Mouse (Mus musculus) gastrocnemius, adult 8-10 months (tissue): ENCODE results near the gene Osbp2. TPM values are rescaled to one million over a fixed set of nuclear protein-coding genes. Genes with fewer than 3 reads are reported as not detected.

Experiments
- DNase-seq, 2 experiments: peaks; one replicate each; pipeline ENCODE4 v3.0.0; 2022; ENCODE audit warnings: low spot score in 2 of 2
- total RNA-seq, 4 experiments: library from RNA; stranded (reverse); gene quantifications; 2 replicates each; pipeline ENCODE4 v1.2.4; 2022

The Osbp2 gene
- total RNA-seq, 4 experiments from 2014 or later = 0.75 to 1.6 (median 1.0) TPM

- DNase-seq = no peak
These were observed 39.6 kb downstream of the Osbp2 start for GRCm38 (mm10) chr11:3824138-3824537.

GRCm38 (mm10) chr11:3823378-3823777 is 40.3 kb downstream of the Osbp2 start:
- DNase-seq = no peak

- DNase-seq = no peak
These were observed 45.5 kb downstream of the Osbp2 start for GRCm38 (mm10) chr11:3817986-3818758.

DNA sequence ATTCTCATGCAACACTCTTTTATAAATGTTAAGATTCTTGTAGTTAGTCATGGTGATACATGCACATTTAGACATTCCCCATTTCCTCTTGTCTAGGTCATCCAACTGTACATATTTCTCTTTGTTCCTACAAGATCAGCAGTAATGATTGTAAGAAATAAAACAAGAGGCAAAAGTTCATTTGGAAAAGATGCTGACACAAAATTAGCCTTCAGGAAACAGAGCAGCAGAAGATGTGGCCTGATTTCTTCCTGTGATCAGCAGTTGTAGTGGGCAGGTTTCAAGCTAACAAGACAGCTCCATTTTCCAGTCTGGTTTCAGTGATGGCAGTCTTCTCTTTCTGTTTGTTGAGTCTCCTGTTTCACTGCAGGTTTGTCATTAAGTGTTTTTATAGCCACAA is 47.8 kb downstream of the Osbp2 start:
- DNase-seq = no peak

DNA sequence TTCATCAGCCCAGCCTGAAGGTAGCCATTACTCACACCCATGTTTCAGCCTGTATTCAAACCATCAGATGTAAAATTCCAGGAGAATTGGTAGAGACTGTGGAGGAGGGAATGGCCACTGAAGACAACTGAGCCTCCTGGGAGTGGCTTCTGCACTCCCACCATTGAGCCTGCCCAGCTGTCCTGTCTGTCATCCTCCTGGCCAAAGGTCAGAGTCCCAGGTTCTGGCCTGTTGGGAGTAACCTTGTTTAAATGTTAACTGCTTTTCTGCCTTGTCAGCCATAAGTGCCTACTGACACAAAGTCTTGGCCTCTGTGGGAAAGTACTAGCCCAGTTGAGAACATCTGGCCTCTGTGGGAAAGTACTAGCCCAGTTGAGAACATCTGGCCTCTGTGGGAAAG is 50.4 kb downstream of the Osbp2 start:
- DNase-seq = no peak

GRCm38 (mm10) chr11:3808162-3808561 is 55.5 kb downstream of the Osbp2 start:
- no peak for DNase-seq

DNA sequence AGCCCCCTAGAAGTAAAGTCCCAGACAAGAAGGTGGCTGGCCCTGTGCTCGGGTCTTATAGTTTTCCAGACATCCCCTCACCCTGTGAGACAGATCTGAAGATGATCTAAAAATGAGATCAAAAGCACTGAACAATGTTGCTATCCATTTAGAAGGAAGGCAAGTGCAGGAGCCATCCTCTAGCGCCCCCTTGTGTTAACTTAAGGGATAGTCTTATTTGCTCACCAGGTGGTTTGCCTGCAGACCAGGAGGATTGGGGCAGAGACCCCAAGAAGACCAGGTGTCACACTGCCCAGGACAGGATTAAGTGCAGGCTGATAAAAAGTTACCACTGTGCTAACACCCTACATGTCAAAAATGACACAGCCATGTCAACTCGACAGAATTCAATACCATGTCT is 58.3 kb downstream of the Osbp2 start:
- no peak for DNase-seq

DNA sequence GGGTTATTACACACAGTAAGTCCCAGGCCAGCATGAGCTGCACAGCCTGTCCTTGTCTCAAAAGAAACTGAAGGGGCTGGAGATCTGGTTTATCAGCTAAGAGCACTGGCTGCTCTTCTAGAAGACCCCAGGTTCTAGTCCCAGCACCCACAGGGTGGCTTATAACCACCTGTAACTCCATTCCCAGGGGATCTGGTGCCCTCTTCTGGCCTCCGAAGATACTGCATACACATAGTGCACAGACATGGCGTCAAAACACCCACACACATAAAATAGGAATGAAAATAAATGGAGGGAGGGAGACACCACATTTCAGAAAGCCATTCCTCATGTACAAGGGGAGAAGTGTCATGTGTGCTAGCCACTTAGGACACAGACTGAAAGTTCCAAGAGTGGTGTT is 59.1 kb downstream of the Osbp2 start:
- no peak for DNase-seq

DNA sequence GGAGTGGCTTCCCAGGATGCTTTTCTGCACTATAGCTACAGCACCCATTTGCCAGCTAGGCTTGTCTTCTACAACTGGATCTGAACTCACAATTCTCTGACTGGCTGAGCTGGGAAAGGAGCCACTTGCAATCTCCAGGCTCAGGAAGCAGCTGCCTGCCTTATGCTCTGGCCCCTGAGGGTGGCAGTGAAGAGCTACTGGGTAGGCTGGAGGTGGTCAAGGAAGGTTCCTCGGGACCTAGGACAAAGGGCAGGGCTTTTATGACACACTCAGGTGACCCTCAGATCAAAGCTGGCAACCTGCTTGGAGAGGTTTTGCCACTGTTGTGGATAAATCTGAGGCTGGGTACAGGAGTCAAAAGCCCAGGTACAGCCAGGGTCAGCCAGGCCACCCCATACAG is 61.6 kb downstream of the Osbp2 start:
- no peak for DNase-seq

DNA sequence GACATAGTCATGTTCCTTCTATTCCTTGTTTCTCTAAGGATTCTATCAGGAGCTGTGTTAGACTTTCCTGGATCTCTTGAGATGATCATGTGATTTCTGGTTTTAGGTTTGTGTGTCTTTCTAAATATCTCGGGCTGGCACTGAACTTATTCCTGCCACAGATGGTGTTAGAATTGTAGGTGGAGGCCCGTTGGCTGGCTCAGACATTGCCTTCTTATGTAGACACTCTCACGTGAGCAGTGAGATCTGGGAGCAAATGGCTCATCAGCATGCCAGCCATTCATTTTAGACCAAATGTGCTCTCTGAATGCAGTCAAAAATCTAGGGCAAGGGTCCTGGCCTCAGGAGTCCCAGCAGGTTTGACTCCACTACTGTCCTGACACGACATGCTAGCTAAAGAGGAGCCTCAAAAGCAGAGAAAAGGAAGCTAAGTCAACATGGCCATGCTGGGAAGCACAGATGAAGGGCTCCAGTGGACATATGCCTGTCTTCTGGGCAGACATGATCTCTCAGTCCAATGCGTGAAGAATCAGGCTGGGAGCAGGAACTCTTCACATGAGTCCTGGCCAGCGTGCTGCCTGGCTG is 66.0 kb downstream of the Osbp2 start:
- no peak for DNase-seq

GRCm38 (mm10) chr11:3790736-3791135 is 73.0 kb downstream of the Osbp2 start:
- no peak for DNase-seq

GRCm38 (mm10) chr11:3789919-3790318 is 73.8 kb downstream of the Osbp2 start:
- DNase-seq = no peak

DNA sequence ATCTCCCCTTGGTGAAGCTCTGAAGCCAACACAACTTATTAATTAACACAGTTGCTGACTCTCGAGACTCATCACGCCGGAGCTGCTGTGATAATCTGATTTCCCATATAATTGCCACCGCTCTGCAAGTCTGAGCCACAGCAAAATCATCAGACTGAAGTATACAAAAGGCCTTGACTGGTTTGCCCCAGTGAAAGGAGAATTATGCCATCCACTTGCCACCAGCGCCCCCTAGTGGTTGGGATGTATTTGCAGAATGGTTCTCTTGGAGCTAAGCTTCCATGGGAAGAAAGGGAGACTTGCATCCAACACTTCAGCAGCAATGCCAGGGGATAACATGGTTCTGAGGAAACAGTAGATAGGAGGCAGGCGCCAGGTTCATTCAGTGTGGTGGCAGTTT is 77.1 kb downstream of the Osbp2 start:
- DNase-seq = peak; percentile 66 to 71

DNA sequence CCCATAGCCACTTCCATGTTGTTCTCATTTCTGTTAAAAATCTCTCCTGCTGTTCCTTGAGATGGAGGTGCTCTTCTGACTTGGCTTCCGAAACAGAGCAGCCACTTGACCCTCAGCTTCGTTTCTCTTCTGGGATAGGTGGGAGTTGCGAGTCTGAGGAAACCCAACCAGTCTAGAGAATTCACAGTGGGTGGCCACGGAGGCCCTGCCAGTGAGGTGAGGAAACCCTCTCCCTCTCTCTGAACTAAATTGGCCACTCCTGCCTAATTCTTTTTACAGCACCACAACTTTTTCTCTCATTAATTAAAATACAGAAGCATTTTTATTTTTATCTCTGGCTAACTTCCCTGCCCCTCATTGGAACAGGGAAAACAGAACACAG is 88.4 kb downstream of the Osbp2 start:
- DNase-seq = no peak

DNA sequence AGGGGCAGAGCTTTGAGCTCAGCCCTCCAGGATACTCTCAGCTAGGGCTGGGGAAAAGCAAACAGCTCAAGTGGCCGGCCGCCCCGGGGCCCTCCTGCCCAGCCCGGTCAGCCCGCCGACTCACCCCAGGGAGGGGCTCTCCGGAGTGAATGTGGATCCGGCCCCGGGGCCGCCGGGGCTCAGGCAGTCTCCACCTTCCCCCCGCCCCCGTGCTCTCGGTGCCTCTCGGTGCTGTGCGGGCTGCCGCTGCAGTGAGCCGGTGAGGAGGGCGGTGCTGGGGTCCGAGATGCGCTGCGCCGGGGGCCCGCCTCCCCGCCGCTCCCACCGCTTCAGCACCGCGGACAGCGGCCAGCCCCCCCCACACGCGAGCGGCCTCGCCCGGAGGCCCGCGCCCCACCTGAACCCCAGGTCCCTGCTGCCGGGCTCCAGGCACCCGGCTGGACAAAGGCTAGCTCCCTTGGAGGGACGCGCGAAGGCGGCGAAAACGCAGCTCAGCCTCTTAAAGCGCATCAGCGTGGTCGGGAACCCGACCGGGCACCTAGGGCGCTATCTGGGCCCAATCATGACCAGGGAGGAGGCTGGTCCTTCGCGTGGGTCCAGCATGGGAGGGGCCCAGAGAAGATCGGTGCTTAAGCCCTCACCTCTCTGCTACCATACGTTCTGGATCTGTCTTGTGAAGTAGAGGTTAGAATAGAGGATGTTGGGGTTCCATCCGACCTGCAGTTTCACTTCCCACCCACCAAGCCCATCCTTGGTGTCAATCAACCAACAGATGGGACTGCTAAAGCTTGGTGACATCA is 89.0 kb downstream of the Osbp2 start:
- DNase-seq = no peak

DNA sequence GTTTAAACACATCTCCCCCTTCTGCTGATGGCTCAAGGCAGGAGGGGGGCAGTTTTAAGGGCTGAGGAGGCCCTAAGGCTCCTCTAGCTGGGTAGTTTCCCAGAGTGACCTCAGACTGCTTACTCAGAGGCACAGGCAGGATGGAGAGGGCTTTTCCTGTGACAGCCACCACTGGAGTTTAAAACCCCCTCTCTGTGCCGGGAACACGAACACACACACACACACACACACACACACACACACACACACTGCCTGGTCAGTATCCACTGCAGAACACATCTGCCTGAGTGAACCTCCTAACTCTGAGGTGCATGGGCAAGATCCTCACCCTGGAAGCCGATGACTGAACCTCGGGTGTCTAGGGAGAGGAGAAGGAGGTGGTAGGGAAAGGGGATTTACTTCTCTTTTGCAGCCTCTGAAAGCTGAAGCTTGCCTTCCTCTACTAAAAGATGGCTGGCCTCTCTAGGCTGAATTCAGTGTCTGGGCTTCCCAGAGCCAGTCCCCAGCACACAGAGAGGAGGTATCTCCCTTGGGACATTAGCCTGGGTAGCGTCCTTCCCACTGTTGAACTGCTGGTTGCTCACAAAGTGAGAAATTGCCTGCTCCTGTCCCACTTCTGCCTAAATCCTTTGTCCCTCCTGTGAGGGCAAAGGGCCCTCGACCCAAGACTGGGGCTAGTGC is 89.8 kb downstream of the Osbp2 start:
- no peak for DNase-seq

DNA sequence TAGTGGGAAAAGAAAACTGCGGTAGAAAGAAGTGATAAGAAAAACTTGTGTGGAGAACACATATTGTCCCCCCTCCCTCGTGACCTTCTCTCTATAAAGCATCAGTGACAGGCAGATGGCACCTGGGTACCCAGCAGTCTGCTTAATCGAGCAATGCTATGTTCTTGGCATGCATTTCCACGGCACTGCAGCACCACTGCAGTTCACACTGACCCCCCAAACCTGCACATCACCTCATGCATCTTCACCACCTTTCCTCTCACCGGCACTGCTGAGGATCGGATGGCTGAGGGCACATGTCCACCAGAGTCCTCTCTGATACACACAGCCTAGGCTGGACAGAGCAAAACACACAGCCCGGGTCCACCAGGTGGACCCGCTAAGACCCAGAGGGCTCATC is 90.6 kb downstream of the Osbp2 start:
- no peak for DNase-seq

DNA sequence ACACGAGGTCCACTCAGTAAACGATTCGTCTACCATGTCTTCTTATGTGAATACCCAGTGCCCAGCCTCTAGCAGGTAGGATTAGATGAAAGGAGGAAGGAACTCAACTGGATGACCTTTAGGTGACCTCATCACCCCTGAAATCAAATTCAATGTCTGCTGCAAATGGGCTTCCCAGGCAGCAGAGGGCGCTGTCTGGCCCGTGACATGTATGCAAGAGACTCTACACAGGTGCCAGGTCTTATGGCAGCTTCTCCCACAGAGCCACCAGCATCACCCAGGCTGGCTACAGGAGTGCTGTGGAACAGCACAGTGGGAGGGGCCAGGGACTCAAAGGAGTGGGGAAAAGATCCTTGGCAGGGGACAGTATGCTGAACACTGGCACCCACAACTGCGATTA is 92.4 kb downstream of the Osbp2 start:
- DNase-seq = no peak

- no peak for DNase-seq
These were observed 95.9 kb downstream of the Osbp2 start for GRCm38 (mm10) chr11:3767830-3768229.

DNA sequence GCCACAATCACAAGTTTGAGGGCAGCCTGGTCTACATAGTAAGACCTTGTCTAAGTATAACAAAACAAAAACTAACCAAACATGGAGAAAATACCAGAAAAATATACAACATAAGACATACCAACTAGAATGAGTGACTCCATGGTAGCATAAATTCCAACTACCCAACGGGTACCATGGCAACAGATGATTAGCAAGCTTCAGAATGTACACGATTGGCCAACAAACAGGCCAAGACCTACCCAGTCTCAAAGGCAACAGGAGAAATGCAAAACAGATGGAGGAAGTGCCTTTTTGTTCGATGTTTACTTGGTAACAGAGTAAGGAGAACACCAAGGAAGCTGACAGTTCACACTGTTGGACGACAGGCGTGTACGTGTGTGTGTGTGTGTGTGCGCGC is 96.7 kb downstream of the Osbp2 start:
- no peak for DNase-seq

DNA sequence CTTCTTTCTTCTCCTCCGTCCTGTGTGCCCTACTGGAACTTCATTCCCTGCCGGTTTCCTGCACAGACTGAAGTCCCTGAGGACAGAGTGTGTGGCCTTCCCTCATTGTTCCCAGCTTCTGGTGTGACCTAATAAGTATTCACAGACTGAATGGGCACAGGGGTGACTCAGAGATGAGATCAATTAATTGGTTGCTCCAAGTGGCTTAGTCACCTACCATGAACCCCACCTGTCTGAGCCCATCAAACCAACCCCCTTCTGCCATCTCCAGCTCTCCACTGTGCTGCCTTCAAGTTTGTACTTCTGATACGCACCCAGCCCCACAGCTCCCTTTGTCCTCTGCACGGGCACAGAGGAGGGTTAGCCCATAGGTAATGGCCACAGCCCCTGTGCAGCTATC is 99.4 kb downstream of the Osbp2 start:
- no peak for DNase-seq
